Mouse (Mus musculus) R1 (cell line): ENCODE results near the gene Ring1.
"Not testable (repeated sequence)": the region's sequence is repeated elsewhere in the genome, so short reads cannot be mapped to it uniquely, and the experiment has no call there.

Source experiments
- DNase-seq: peaks from one replicate; pipeline ENCODE4 v3.0.0-alpha.2; 2018; ENCODE audit warnings: low read depth, low spot score

Gene Ring1

DNA sequence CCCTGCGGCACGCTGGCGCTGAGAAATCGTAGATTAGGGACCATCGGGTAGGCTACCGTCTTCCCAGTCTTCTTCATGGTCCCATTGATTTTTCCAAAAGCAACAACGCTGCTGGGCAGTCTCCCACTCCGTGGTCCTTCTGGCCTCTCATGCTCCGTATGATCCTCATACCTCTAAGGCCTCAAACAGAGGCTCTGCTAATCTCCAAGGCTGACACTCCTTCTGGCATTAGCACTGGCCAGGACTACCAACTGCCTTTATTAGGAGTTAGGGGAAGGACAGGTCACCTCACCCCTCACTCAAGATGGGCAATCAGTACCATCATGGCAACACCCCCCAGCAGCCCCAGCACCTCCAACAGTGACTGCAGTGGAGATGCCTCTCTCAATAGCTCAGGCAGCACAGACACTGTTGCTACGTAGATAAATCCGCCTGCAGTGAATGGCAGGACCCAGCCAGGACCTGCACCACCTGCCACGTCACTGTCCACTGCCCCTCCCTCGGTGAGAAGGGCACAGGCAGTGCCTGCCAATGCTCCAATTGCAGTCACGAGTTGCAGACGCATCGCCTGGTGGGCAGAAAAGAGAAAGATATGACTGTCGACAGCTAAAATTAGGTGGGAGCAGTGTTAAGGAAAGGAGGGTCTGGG lies 4.1 kb upstream of the Ring1 start:
- no peak for DNase-seq

DNA sequence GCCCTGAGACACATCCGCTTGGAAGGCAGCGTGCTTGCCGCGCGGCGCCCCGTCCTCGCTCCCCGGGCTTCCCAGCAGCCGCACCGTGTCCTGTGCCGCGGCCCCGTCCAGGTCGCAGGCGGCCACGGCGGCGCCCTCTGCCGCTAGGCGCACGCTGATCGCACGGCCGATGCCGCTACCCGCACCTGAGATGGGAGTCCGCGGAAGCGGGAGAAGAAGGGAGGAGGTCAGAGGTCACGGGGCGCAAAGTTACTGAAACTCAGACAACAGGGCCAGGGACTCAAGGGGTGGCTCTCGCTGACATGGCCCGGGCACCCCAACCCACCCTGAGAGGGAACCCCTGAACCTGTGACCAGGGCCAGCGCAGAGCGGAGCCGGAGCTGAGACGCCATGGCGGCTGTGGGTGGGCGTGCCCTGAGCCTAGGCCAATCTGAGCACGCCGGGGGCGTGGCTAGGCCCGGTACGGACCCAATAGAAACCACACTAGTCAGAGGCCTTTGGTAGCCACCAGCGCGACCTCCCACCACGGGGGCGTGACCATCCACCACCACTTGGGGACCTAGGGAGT lies 3.3 kb upstream of the Ring1 start, which contains the start of gene H2-Ke6:
H2-Ke6 (minus strand) TSS at position 405 of the 568 bp plus-strand sequence.
- peak; percentile 97 for DNase-seq

GRCm38 (mm10) chr17:34026917-34027655 lies 2.6 kb upstream of the Ring1 start:
- peak; percentile 68 for DNase-seq

DNA sequence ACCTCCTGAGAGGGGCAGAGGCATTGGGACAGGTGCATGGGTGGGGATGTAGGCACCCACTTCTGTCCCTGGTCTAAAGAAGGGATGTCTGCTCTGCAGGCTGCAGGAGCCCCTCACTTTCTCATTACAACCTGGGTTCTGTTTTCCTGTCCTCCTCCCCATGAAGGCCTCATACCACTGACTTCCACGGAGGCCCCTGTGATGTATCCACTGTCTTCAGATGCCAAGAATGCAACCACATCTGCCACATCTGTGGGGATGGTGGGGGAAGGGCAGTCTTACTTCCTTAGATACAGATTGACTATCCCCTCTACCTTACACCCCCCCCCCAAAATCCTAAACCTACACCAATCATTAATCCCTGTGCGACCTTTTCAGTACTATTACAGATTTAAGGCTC lies 1.7 kb upstream of the Ring1 start:
- DNase-seq = no peak

GRCm38 (mm10) chr17:34025756-34026151 lies 1.3 kb upstream of the Ring1 start:
- peak; percentile 61 for DNase-seq

- DNase-seq = peak; percentile 57
Observed at GRCm38 (mm10) chr17:34024861-34025755, 628 bp upstream of the Ring1 start.

DNA sequence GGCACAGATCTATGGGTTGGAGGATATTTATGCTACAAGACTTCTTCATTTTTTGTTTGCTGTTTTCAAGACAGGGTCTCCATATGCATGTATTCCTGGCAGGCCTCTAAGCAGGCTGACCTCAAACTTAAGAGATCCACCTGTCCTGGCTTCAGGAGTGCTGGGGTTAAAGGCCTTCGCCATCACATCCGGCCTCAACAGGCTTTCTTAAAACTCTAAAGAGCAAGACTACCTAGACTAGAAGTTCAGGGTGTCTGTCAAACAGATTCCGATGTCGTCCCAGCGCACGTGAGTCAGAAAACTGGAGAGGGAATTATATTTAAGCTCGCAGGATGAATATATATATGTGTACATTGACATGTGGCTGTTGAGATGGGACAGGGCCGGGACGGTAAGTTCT lies 802 bp downstream of the Ring1 start:
- no peak for DNase-seq

GRCm38 (mm10) chr17:34022987-34023386 lies 1.5 kb downstream of the Ring1 start:
- DNase-seq = no peak

DNA sequence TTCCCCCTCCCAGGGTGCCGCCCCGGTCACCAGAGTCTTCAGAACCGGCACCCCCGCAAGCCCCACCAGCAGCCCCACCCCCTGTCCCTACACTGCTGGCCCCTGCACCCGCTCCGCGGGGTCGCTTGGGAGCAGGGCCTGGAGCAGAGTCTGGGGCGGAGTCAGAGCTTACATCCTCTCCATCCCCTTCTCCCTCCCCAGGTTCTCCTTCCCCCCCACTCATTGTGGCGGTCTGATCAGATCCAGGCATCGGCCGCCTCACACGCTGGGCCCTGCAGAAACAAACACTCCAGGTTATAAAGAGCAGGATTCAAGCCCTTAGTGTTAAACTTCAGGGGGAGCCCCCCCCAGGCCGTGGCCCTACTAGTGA lies 2.1 kb downstream of the Ring1 start:
- DNase-seq = no peak

- DNase-seq = no peak
Observed at GRCm38 (mm10) chr17:34021539-34022413, 2.7 kb downstream of the Ring1 start.

- DNase-seq = no peak
Observed at GRCm38 (mm10) chr17:34013436-34013835, 11.0 kb downstream of the Ring1 start.

DNA sequence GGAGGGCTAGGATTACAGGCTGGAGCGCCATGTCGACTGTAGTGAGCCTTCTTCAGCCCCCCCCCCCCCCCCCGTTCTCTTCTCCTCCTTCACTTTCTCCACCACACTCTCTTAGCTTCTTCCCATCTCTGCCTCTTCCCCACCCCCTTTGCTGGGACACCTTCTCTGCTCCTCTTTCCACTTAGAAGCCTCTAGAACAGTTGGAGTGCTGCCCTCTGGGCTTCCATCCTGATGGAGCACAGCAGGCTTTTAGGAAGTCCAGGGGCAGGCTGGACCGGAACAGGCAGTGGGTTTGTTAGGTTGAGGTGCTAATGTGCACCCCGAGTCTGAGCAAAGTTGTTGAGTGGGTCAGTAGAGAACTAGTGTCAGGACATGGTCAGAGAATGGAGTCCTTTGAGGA lies 14.3 kb downstream of the Ring1 start:
- no peak for DNase-seq

DNA sequence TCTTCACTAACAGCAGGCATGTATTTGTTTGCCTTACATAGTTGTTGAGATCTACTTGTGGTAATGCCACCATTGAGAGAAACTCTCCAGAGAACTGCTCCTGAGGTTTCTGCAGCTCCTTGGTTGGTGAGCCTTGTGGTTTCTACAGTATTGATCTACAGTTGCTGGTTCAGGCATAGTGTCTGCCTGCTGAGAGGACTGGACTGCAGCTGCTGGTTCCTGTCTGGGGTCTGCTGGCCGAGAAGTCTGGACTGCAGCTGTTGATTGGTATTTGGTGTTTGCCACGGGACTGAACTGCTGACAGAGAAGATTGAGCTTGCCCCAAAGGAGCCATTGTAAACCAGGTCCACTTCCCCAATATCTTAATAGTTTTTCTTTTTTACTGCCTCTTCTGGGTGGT lies 17.9 kb downstream of the Ring1 start:
- DNase-seq = no peak

GRCm38 (mm10) chr17:34003426-34003825 lies 21.1 kb downstream of the Ring1 start:
- DNase-seq = peak; percentile 74

DNA sequence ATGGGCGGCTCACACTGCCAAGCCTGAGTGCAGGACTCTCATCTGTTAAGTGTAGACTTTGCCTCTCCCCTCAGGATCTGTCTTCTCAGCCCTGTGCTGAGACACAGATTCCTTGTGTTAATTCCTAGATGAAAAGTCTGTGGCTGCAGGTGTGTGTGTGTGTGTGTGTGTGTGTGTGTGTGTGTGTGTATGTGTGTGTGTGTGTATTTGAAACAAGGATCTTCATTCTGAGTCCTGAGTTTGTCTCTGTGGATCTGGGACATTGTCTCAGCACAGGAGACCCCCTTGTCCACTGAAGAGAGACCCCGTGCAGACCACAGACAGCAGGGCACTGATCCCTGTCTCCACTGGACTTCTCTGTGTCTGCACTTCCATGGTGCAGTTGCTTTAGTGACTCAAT lies 23.7 kb downstream of the Ring1 start:
- not testable (repeated sequence) for DNase-seq

DNA sequence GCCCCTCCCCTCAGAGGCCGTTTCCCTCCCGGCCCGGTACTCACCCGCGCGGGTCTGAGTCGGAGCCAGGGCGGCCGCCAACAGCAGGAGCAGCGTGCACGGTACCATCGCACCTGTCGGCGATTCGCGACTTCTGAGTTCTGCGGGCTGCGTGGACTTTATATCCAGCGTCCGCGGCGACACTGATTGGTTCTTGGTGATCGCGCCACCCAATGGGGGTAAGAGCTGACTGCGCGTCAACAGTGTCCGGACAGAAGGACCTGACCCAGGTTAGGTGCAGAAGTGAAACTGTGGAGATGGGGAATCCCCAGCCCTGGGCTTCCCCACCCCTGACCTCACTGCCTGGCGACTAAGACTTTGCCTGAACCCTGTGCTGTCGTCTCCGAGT lies 24.3 kb downstream of the Ring1 start, which contains the start of gene H2-K1:
H2-K1 (minus strand) TSS at position 198 of the 388 bp plus-strand sequence.
- DNase-seq = peak; percentile 82

DNA sequence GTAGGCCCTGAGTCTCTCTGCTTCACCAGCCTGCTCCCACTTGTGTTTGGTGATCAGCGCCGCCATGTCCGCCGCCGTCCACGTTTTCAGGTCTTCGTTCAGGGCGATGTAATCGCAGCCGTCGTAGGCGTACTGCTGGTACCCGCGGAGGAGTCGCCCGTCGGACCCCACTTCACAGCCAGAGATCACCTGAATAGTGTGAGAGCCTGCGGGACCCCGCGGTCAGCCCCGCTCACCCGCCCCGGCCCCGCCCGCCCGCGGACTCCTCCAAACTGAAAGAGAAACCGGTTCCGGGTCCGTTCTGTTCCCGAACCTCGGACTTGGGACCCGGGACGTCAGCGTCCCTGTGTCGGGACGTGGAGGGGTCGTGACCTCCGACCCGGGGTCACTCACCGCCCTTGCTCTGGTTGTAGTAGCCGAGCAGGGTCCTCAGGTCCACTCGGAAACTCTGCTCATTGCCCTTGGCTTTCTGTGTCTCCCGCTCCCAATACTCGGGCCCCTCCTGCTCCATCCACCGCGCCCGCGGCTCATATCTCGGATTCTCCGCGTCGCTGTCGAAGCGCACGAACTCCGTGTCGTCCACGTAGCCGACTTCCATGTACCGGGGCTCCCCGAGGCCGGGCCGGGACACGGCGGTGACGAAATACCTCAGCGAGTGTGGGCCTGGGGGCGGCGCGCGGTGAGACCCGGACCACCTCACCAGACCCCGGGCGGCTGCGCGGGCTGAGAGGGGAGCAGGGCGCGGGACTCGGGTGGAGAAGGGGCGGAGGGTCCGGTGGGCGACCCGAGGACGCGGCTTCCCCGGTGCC lies 24.9 kb downstream of the Ring1 start:
- no peak for DNase-seq

DNA sequence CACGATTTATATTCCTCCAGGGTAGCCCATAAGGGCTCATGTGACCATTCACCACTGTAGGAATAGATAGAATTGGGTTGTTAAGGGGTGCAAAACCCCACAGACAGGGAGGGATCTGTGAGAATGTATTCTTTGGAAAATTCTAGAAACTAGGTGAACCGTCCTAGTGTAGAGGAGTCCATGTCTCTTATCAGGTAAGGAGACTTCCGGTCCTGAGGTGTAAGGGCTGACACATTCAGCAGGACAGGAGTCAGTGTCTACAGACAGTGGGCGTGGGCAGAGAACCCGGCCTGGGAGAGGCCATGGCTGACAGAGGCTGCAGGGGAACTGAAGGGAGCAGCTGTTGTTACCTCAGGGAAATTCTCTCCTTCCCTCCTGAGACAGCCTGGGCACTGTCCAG lies 25.8 kb downstream of the Ring1 start:
- DNase-seq = not testable (repeated sequence)

DNA sequence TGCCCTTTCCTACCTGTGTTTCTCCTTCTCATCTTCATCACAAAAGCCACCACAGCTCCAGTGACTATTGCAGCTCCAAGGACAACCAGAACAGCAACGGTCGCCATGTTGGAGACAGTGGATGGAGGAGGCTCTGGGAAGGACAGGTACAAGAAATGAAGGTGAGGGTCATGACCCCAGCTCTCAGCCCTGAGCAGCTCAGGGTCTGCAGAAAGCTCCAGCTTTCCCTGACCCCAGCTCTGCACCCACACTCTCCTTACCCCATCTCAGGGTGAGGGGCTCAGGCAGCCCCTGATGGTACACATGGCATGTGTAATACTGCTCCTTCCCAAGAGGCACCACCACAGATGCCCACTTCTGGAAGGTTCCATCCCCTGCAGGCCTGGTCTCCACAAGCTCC lies 27.5 kb downstream of the Ring1 start:
- DNase-seq = not testable (repeated sequence)

GRCm38 (mm10) chr17:33995651-33996050 lies 28.8 kb downstream of the Ring1 start:
- no peak for DNase-seq
